Mouse (Mus musculus) ES-CJ7 (cell line): Measurements from ENCODE around the gene Ifna16.

Experiments
- DNase-seq: peaks from one replicate; pipeline ENCODE4 v3.0.0; 2011; ENCODE audit warnings: low read depth, low spot score

Ifna16 gene

GRCm38 (mm10) chr4:88642526-88642925 lies 34.2 kb downstream of the Ifna16 start:
- DNase-seq: peak; percentile 12

GRCm38 (mm10) chr4:88641077-88641831 lies 35.5 kb downstream of the Ifna16 start:
- peak; percentile 94 for DNase-seq

GRCm38 (mm10) chr4:88640704-88641076 lies 36.0 kb downstream of the Ifna16 start:
- no peak for DNase-seq

- DNase-seq: no peak
These were observed 42.4 kb downstream of the Ifna16 start, which contains the start of gene C87499 for GRCm38 (mm10) chr4:88634311-88634710. Gene C87499 (minus strand): TSS chr4:88634411.
